Mouse (Mus musculus): ENCODE data around the gene Mia2. TPM values are rescaled to one million over a fixed set of nuclear protein-coding genes. Genes with fewer than 3 reads are reported as not detected.

The Mia2 gene
- polyA plus RNA-seq, 1 experiment = 52.2 TPM

DNA sequence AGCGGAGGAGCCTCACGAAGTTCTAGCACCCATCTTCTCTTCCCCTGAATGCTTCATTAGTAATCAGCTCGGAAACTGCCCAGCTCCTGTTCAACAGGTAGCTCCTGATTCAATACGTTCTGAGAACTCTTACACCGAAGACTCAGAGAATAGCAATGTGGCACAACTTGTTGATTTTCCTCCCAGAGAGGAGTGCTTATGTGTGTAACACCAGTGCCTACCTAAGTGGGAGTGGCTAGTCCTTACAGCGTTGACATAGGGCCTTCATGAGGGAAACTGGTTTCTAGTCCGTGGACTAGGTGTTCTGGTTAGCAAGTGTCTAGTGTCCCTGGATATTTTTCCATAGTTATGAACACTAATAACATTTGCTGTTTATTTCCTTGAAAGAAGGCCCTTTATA, 33.4 kb downstream of the Mia2 start:
- Histone ChIP-seq H3K4me3 (ENCODE audit: insufficient read depth, low read length) (no peak overlapping the region; the same call in 1 of the 2 replicates), H3K27ac (ENCODE audit: insufficient read depth, low read length) (no peak overlapping the region), H3K4me1 (ENCODE audit: control insufficient read depth, insufficient read depth, low read length) (peaks cover 9% of the 10 kb centered on the region)
- TF ChIP-seq CTCF (IDR thresholded peaks at IDR 0.05; ENCODE audit: extremely low read depth, insufficient read depth, low read length) (no peak), POLR2A (IDR thresholded peaks at IDR 0.05; ENCODE audit: extremely low read depth, insufficient read depth, low read length) (no peak)

- TF ChIP-seq POLR2A (IDR thresholded peaks at IDR 0.05; ENCODE audit: extremely low read depth, insufficient read depth, low read length) (no peak), CTCF (IDR thresholded peaks at IDR 0.05; ENCODE audit: extremely low read depth, insufficient read depth, low read length) (peak; percentile 6; the same call in 1 of the 2 replicates)
- Histone ChIP-seq H3K4me3 (ENCODE audit: insufficient read depth, low read length) (peak overlapping the region; percentile 65; the same call in 1 of the 2 replicates), H3K27ac (ENCODE audit: insufficient read depth, low read length) (peak overlapping the region; percentile 88; the same call in 1 of the 2 replicates)
Measured at GRCm38 (mm10) chr12:59129592-59129991, 34.0 kb downstream of the Mia2 start.

DNA sequence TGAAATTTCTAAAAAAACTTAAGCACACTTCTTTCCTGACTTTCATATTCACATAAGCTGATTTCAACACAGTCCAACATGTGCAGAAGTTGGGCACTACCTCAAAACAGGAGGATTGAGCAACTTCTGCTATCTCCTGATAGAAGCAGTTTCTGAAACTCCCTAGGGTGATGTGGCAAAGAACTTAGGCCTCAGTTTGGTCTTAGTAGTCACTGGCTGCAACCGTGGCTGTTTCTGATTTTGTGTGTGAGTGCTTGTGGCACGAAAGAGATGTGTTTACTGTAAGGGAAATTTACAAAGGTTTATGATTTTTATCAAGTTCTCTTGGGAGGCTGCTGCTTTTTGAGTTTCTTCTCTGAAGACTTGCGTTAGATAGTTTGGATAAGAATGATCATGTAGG, 34.6 kb downstream of the Mia2 start:
- H3K4me1 ChIP-seq (ENCODE audit: control insufficient read depth, insufficient read depth, low read length) = peaks cover 9% of the 10 kb centered on the region
- TF ChIP-seq CTCF (IDR thresholded peaks at IDR 0.05; ENCODE audit: extremely low read depth, insufficient read depth, low read length) (no peak), POLR2A (IDR thresholded peaks at IDR 0.05; ENCODE audit: extremely low read depth, insufficient read depth, low read length) (no peak)
- peak overlapping the region; percentile 61 for H3K27ac ChIP-seq (ENCODE audit: insufficient read depth, low read length)
- H3K4me3 ChIP-seq (ENCODE audit: insufficient read depth, low read length) = peak overlapping the region; percentile 65

More at GRCm38 (mm10) chr12:59129592-59129991, 34.0 kb downstream of the Mia2 start:
- peaks cover 9% of the 10 kb centered on the region for H3K4me1 ChIP-seq (ENCODE audit: control insufficient read depth, insufficient read depth, low read length)

- peak overlapping the region; percentile 65 for H3K4me3 ChIP-seq (ENCODE audit: insufficient read depth, low read length)
- peaks cover 9% of the 10 kb centered on the region for H3K4me1 ChIP-seq (ENCODE audit: control insufficient read depth, insufficient read depth, low read length)
- peak overlapping the region; percentile 72 for H3K27ac ChIP-seq (ENCODE audit: insufficient read depth, low read length)
- no peak for TF ChIP-seq CTCF (IDR thresholded peaks at IDR 0.05; ENCODE audit: extremely low read depth, insufficient read depth, low read length)
- peak; percentile 52; the same call in 1 of the 2 replicates for TF ChIP-seq POLR2A (IDR thresholded peaks at IDR 0.05; ENCODE audit: extremely low read depth, insufficient read depth, low read length)
Measured at GRCm38 (mm10) chr12:59130651-59131577, 35.3 kb downstream of the Mia2 start.

- Histone ChIP-seq H3K27ac (ENCODE audit: insufficient read depth, low read length) (peak overlapping the region; percentile 72), H3K4me1 (ENCODE audit: control insufficient read depth, insufficient read depth, low read length) (peaks cover 9% of the 10 kb centered on the region), H3K4me3 (ENCODE audit: insufficient read depth, low read length) (peak overlapping the region; percentile 65)
- TF ChIP-seq CTCF (IDR thresholded peaks at IDR 0.05; ENCODE audit: extremely low read depth, insufficient read depth, low read length) = no peak
- no peak for TF ChIP-seq POLR2A (IDR thresholded peaks at IDR 0.05; ENCODE audit: extremely low read depth, insufficient read depth, low read length)
Measured at GRCm38 (mm10) chr12:59131578-59131946, 36.0 kb downstream of the Mia2 start.

GRCm38 (mm10) chr12:59132462-59132861, 36.9 kb downstream of the Mia2 start:
- H3K4me1 ChIP-seq (ENCODE audit: control insufficient read depth, insufficient read depth, low read length) = peaks cover 9% of the 10 kb centered on the region
- TF ChIP-seq POLR2A (IDR thresholded peaks at IDR 0.05; ENCODE audit: extremely low read depth, insufficient read depth, low read length) (no peak), CTCF (IDR thresholded peaks at IDR 0.05; ENCODE audit: extremely low read depth, insufficient read depth, low read length) (no peak)
- no peak overlapping the region for H3K27ac ChIP-seq (ENCODE audit: insufficient read depth, low read length)
- H3K4me3 ChIP-seq (ENCODE audit: insufficient read depth, low read length) = peak overlapping the region; percentile 65; the same call in 1 of the 2 replicates

DNA sequence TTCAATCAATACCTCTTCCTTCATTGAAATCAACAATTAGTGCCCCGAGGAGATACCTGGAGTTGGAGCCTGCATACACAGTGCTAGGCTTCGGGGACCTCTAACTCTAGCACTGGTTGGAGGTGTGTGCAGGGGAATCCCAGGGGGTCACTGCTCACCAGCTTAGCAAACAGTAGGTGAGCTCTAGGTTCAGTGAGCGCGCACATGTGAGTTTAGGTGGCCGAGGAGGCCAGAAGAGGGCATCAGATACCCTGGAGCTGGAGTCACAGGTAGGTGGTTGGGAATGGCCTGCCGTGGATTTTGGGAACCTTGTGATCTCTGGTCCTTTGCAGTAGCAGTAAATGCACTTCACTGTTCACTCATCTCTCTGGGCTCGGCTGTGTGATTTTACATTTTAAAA, 37.3 kb downstream of the Mia2 start:
- no peak overlapping the region for H3K27ac ChIP-seq (ENCODE audit: insufficient read depth, low read length)
- H3K4me3 ChIP-seq (ENCODE audit: insufficient read depth, low read length) = peak overlapping the region; percentile 65; the same call in 1 of the 2 replicates
- no peak for TF ChIP-seq CTCF (IDR thresholded peaks at IDR 0.05; ENCODE audit: extremely low read depth, insufficient read depth, low read length)
- no peak for TF ChIP-seq POLR2A (IDR thresholded peaks at IDR 0.05; ENCODE audit: extremely low read depth, insufficient read depth, low read length)
- peaks cover 9% of the 10 kb centered on the region for H3K4me1 ChIP-seq (ENCODE audit: control insufficient read depth, insufficient read depth, low read length)

DNA sequence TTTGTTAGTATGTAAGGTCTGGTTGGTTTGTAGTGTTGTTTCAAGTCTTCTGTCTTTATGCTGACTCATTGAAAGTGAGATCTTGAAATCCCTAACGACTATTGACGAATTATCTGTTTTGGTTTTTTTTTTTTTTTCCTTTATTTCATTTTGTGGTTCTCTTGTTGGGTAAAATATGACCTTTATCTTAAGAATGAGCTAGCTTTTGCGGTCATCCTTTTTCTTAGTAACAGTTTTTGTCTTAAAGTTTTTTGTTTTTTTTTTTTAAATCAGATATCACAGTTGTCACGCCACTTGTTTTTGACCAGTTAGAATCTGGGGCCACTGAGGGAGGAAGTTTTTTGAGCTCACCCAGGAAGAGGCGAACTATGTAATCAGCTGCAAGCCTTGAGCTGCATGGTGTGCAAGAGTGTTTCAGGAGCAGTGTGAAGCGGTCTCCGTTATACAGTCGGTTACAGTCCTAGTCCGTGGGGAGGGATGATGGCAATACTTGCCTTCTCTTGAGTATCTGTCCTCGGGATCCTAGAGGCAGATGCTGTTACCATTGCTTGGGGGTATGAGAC, 37.9 kb downstream of the Mia2 start:
- Histone ChIP-seq H3K4me3 (ENCODE audit: insufficient read depth, low read length) (no peak overlapping the region), H3K27ac (ENCODE audit: insufficient read depth, low read length) (no peak overlapping the region), H3K4me1 (ENCODE audit: control insufficient read depth, insufficient read depth, low read length) (peaks cover 9% of the 10 kb centered on the region)
- TF ChIP-seq POLR2A (IDR thresholded peaks at IDR 0.05; ENCODE audit: extremely low read depth, insufficient read depth, low read length) = no peak
- TF ChIP-seq CTCF (IDR thresholded peaks at IDR 0.05; ENCODE audit: extremely low read depth, insufficient read depth, low read length) = no peak

DNA sequence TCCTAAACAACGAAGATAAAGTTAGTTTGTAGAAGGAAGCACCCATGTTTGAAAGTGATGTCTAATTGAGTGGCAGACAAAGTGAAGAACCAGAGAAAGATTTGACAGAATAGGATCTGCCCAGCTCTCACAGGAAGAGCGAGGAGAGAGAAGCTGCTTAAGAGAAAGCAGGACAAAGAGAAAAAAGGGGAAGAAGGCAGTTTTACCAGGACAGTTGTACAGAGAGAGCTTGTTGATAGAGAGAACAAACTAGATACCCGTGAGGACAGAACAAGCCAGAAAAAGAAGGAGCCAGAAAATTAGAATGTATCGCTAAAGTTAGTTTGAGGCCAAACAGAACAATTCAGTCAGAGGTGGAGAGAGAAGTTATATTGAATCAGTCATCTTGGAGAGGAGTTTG, 39.5 kb downstream of the Mia2 start:
- TF ChIP-seq POLR2A (IDR thresholded peaks at IDR 0.05; ENCODE audit: extremely low read depth, insufficient read depth, low read length) = no peak
- TF ChIP-seq CTCF (IDR thresholded peaks at IDR 0.05; ENCODE audit: extremely low read depth, insufficient read depth, low read length) = no peak

More for the DNA sequence above, 39.5 kb downstream of the Mia2 start:
- no peak overlapping the region for H3K4me3 ChIP-seq (ENCODE audit: insufficient read depth, low read length)
- H3K4me1 ChIP-seq (ENCODE audit: control insufficient read depth, insufficient read depth, low read length) = peaks cover 7% of the 10 kb centered on the region
- H3K27ac ChIP-seq (ENCODE audit: insufficient read depth, low read length) = no peak overlapping the region
